Mouse (Mus musculus) CD4-positive, CD25-positive, alpha-beta regulatory T cell, adult 4 months (primary cell): ENCODE data around the gene Srgap1. TPM values are rescaled to one million over a fixed set of nuclear protein-coding genes. Genes with fewer than 3 reads are reported as not detected.
A peak's percentile ranks its signal among the peaks of the same experiment; 100 is the strongest.

Source experiments
- ATAC-seq: one replicate; pipeline ENCODE4 v1.8.0; 2017
- polyA plus RNA-seq, 2 experiments: library from polyadenylated mRNA; unstranded; fragments of 100-300 nt; shearing (Covaris generic); gene quantifications; one replicate each; pipeline ENCODE4 v1.2.1; 2017

Gene Srgap1
- polyA plus RNA-seq, 2 experiments from 2014 or later = 0.39 TPM; not detected in 1

GRCm38 (mm10) chr10:121873063-121873489 lies 174.0 kb downstream of the Srgap1 start:
- ATAC-seq = no peak

DNA sequence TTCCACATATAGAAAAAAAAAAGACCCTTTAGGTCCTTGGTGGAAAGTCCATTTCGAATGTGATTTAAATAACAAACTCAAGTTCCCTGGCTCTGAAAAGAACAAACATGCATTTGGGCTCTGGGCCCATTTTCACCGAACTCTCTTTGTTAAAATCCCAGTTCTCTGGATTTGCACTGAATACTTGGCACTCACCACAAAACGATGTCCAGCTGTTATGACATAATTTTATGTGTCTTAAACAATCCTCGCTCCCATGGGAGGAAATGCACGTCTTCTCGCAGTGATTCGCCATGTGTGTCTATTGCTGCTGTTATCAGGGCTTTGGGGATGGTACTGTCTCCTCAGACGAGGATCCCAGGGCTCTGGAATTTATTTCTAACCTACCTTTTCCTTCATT lies 177.2 kb downstream of the Srgap1 start:
- no peak for ATAC-seq

- no peak for ATAC-seq
These were observed 178.9 kb downstream of the Srgap1 start for GRCm38 (mm10) chr10:121868255-121868654.

DNA sequence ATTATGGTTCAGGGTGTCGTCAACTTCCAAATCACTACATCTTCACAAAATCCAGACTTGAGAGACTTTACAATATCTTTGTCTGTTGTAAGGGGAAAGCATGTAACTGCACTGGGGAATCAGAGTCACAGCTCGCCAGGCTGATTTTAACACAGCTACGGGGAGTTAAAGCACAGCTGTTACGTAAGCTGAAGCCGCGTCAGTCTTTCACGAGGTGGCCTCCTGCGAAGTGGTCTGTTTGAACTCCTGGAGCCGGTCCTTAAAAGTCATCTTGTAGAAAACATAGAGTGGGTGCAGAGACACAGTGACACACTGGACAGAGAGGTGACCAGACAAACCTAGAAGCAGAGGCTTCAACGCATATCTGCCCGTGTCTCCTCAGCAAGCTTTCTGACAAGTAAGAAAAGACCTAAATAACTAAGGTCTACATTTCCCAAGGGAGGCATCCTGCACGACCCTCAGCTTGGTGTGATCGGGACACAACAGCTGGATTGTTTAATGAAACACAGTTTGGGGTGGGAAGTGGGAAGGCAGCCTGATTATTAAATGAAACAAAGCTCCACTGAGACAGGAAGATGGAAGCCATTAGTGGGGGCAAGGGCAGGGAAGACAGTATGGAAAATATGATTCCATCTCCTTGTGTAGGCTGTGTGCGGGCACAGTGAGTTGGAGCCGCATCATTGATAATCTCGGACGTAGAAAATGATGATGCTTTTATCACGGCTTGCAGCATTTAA lies 181.4 kb downstream of the Srgap1 start:
- ATAC-seq = no peak

GRCm38 (mm10) chr10:121860924-121861323 lies 186.2 kb downstream of the Srgap1 start:
- ATAC-seq = no peak

DNA sequence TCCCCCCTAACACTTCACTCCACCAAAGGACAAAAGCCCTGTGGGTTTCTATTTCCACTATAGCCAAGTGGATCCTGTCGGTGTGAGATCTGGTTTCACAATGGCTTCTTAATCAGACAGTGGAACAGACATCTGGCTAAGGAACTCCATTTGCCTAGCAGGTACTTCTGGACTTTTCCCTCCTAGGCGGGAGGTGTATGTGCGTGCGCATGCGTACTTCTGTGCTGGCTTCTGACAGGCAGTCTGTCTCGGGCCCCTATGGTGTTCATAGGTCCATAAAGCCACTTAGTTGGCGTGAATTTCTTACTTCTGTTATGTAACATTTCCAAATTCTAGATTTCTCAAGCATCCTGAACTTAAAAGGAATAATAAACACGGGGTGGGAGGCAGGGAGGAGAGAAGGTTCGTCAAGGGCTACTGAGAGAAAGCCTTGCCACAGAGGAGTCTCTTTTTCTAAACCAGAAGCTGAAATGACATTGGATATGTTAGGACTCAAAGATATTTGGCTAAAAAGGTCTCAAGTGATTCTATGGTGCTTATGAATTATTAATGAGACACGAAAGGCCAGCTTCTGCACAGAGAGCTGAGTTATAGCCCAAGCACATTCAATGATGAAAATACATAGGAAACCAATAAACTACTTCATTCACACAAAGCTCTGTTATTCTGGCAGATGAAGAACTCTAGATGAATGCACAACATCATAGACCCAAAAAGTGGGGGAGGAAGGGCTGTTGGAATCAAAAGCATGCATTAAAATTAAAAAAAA lies 187.1 kb downstream of the Srgap1 start:
- ATAC-seq = no peak

GRCm38 (mm10) chr10:121858911-121859310 lies 188.2 kb downstream of the Srgap1 start:
- ATAC-seq = no peak

- ATAC-seq = no peak
These were observed 189.0 kb downstream of the Srgap1 start for GRCm38 (mm10) chr10:121858086-121858485.

DNA sequence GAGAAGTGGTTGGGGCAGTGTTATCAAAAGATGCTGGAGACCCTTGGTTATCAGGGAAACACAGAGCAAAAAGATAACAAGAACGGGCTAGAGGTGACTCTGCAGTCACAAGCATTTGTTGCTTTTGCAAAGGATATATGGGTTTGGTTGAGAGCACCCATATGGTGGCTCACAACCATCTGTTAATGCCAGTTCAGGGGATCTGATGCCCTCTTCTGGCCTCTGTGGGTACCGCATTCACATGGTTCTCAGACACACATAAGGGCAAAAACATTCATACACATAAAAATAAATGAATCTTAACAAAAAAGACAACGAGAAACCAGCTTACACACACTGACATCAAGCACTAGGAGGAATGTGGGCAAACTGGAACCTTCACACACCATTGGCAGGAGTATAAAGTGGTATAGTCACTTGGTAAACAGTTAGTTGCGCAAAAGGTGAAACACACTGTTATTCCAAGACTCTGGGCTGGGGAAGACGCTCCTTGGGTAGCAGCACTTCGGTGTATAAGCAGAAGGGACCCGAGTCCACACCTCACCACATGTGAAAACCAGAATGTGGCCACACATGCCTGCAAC lies 191.2 kb downstream of the Srgap1 start:
- ATAC-seq = no peak

- ATAC-seq = no peak
These were observed 193.7 kb downstream of the Srgap1 start for GRCm38 (mm10) chr10:121853385-121853808.

- no peak for ATAC-seq
These were observed 197.6 kb downstream of the Srgap1 start for GRCm38 (mm10) chr10:121849496-121849895.

- ATAC-seq = no peak
These were observed 201.4 kb downstream of the Srgap1 start for GRCm38 (mm10) chr10:121845677-121846076.

- no peak for ATAC-seq
These were observed 209.8 kb downstream of the Srgap1 start for GRCm38 (mm10) chr10:121837166-121837898.

- ATAC-seq = peak; percentile 58
These were observed 210.5 kb downstream of the Srgap1 start for GRCm38 (mm10) chr10:121836507-121837165.

GRCm38 (mm10) chr10:121833443-121833842 lies 213.7 kb downstream of the Srgap1 start:
- peak; percentile 59 for ATAC-seq

DNA sequence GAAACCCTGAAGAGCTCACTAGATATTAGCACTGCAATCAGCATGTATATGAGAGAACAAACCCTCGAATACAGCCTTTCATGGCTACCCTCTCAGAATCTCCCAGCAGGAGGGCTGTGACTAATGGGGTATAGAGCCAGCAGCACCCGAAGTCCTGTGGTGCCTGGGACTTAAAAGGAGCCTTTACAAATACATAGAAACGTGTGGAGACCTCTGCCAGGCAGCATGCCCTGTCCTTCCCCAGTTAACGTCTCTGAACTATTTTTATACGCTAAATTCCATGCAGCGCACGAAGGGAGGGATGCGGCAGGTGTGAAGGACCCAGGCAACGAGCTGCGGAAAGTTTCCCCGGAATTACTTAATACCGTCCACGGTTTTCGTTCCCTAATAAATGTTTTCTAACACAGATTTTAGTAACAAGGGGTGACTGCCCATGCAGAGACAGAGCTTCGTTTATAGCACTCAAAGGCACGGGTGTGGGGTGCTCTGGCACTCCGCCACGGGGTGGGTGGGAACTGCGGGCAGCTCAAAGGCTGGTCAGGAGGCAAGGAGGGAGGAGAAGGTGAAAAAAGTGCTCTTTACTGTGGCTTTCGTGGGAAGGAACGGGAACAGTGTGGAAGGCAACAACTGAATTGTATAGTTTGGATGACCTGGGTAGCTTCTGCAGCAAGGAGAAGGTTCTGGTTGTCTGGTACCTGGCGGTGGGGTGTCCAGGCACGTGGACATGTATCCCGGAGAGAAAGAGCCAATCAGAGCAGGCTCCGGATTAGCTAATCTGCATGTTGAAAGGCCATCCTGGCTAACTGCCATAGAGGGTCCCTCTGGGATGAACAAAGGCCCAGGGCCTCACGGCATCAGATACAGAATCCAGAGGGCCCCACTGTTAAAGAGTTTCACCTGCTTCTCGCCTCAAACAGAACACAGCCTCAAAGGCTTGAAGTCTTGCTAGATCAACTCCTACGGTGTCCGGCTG lies 216.5 kb downstream of the Srgap1 start:
- no peak for ATAC-seq

- ATAC-seq = no peak
These were observed 217.3 kb downstream of the Srgap1 start for GRCm38 (mm10) chr10:121829800-121830303.

DNA sequence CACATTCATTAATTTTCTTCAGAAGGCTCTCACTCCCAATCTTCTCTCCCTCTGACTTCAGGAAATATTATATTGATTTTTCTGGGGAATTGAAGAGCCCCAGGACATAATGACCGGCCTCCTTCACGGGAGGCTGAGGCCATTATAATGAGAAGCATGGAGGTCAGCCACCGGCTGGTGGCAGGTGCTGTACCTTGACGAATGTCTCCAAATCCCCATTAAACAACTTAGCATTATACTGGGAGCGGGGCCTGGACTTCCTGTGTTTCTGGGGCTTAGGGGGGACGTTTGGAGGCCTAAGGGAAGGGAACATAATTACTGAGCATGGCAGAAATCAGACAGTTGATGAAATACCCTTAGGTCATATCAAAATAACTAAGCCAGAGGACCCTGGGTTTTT lies 218.1 kb downstream of the Srgap1 start:
- ATAC-seq = no peak

GRCm38 (mm10) chr10:121822674-121823073 lies 224.4 kb downstream of the Srgap1 start:
- no peak for ATAC-seq

DNA sequence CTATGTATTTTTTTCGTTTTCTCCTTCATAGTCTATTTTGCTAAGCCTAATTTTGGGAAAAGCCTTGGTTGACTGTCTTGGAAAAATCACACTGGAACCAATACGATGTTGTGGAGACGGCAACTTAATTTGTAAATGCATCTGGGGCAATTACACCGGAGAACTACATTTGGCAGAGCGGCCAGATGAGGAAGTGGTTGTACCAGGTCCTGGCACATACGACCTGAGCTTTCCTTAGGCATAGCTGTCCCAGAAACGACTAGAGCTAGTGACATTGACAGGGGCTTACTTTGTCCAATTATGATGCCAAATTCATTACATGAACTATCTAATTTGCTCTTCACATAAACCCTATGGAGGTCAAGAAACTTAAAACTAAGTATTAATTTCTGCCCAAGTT lies 226.3 kb downstream of the Srgap1 start:
- no peak for ATAC-seq

DNA sequence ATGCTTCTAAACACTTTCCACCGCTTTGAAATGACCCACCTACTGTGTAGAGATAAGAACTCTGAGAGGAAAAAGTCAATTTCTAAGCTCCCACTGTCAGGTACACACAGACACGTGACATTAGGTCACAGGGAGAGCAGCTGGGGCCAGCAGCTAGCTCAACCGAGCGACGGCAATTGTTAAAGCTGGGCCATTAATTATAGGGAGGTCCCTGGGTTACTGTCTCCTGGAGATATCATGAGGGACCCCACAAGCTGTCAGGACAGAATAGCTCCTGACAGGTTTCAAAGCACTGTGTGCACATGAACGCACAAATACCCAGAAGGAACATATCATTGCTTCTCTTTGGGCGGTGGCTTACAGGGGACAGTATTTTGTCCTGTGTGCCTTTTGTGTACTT lies 229.1 kb downstream of the Srgap1 start:
- no peak for ATAC-seq
